Mouse (Mus musculus) layer of hippocampus, postnatal 14 days (tissue): ENCODE results near the gene Olfr1056. TPM values are rescaled to one million over a fixed set of nuclear protein-coding genes. Genes with fewer than 3 reads are reported as not detected.
"Not testable (repeated sequence)": the region's sequence is repeated elsewhere in the genome, so short reads cannot be mapped to it uniquely, and the experiment has no call there.

ENCODE experiments used
- DNase-seq, 2 experiments: peaks; one replicate each; pipeline ENCODE4 v3.0.0; 2021 to 2022; ENCODE audit warnings: low spot score in 2 of 2, mixed read lengths in 1 of 2
- long read RNA-seq, 2 experiments: library from polyadenylated mRNA; stranded (forward); transcript quantifications; one replicate each; pipeline ENCODE4 v2.0.0; 2021
- total RNA-seq, 2 experiments: library from RNA; stranded (reverse); gene quantifications; 2 replicates each; pipeline ENCODE4 v1.2.3; 2021

The Olfr1056 gene
- total RNA-seq, result not detected
- long read RNA-seq, experiment 1, result 0 reads
- long read RNA-seq, experiment 2, result 0 reads

- DNase-seq, result no peak
These were observed at the start of gene Olfr1056 for GRCm38 (mm10) chr2:86362369-86362768. Gene Olfr1056, minus strand, starts transcription at chr2:86362469.

- DNase-seq, result no peak
These were observed 32.8 kb upstream of the Olfr1056 start for GRCm38 (mm10) chr2:86395114-86395513.

GRCm38 (mm10) chr2:86388461-86388860 is 26.2 kb upstream of the Olfr1056 start, which contains the start of gene Olfr1058:
Gene Olfr1058, minus strand, starts transcription at chr2:86388561.
- not testable (repeated sequence) for DNase-seq

- no peak for DNase-seq
These were observed 16.0 kb upstream of the Olfr1056 start, which contains the start of gene Olfr1057 for GRCm38 (mm10) chr2:86378293-86378692. Gene Olfr1057, minus strand, starts transcription at chr2:86378393.

GRCm38 (mm10) chr2:86366342-86366741 is 4.1 kb upstream of the Olfr1056 start:
- DNase-seq, result not testable (repeated sequence)

GRCm38 (mm10) chr2:86351751-86352150 is 10.5 kb downstream of the Olfr1056 start:
- peak in 1 of 2 experiments; percentile 42 for DNase-seq

GRCm38 (mm10) chr2:86350184-86350583 is 12.1 kb downstream of the Olfr1056 start, which contains the start of gene Olfr1055:
Gene Olfr1055, minus strand, starts transcription at chr2:86350284.
- DNase-seq, result no peak

- no peak for DNase-seq
These were observed 26.9 kb downstream of the Olfr1056 start, which contains the start of gene Olfr1054 for GRCm38 (mm10) chr2:86335333-86335732. Gene Olfr1054, minus strand, starts transcription at chr2:86335433.

GRCm38 (mm10) chr2:86315184-86315583 is 47.1 kb downstream of the Olfr1056 start, which contains the start of gene Olfr1053:
Gene Olfr1053, minus strand, starts transcription at chr2:86315284.
- DNase-seq, result no peak

Other genes starting within 250 kb of the Olfr1056 start
- gene Olfr1039, start 226.5 kb downstream of the Olfr1056 start, total RNA-seq, result not detected
- gene Olfr1040, start 215.7 kb downstream of the Olfr1056 start, total RNA-seq, result not detected
- gene Olfr1042, start 200.6 kb downstream of the Olfr1056 start, total RNA-seq, result not detected
- not detected for gene Olfr1043, start 194.9 kb downstream of the Olfr1056 start, total RNA-seq
- gene Olfr1044, start 184.6 kb downstream of the Olfr1056 start, total RNA-seq, result not detected
- not detected for gene Olfr52, start 176.8 kb downstream of the Olfr1056 start, total RNA-seq
- gene Olfr1045, start 159.5 kb downstream of the Olfr1056 start, total RNA-seq, result not detected
- not detected for gene Olfr1046, start 143.2 kb downstream of the Olfr1056 start, total RNA-seq
- gene Olfr1047, start 131.1 kb downstream of the Olfr1056 start, total RNA-seq, result not detected
- gene Olfr1048, start 122.2 kb downstream of the Olfr1056 start, total RNA-seq, result not detected
- not detected for gene Olfr1049, start 104.1 kb downstream of the Olfr1056 start, total RNA-seq
- not detected for gene Olfr1051, start 83.4 kb downstream of the Olfr1056 start, total RNA-seq
- not detected for gene Olfr1052, start 70.0 kb downstream of the Olfr1056 start, total RNA-seq
- gene Olfr1053, start 47.2 kb downstream of the Olfr1056 start, total RNA-seq, result not detected
- not detected for gene Olfr1054, start 27.0 kb downstream of the Olfr1056 start, total RNA-seq
- not detected for gene Olfr1055, start 12.2 kb downstream of the Olfr1056 start, total RNA-seq
- gene Olfr1057, start 15.9 kb upstream of the Olfr1056 start, total RNA-seq, result not detected
- not detected for gene Olfr1058, start 26.1 kb upstream of the Olfr1056 start, total RNA-seq
- gene Olfr1061, start 51.6 kb upstream of the Olfr1056 start, total RNA-seq, result not detected
- not detected for gene Olfr1062, start 64.3 kb upstream of the Olfr1056 start, total RNA-seq
- not detected for gene Olfr1065, start 88.1 kb upstream of the Olfr1056 start, total RNA-seq
- not detected for gene Olfr1066, start 93.8 kb upstream of the Olfr1056 start, total RNA-seq
- gene Olfr228, start 124.9 kb upstream of the Olfr1056 start, total RNA-seq, result not detected
- not detected for gene Olfr1076, start 146.0 kb upstream of the Olfr1056 start, total RNA-seq
- not detected for gene Olfr1079, start 180.0 kb upstream of the Olfr1056 start, total RNA-seq
- gene Olfr1080, start 195.8 kb upstream of the Olfr1056 start, total RNA-seq, result not detected
- not detected for gene Olfr1082, start 236.5 kb upstream of the Olfr1056 start, total RNA-seq